ENCODE assay signal across 23 mouse cellular contexts in genomic region chr15:85373125-85373524, GRCm38 (mm10). TPM values are rescaled to one million over a fixed set of nuclear protein-coding genes. Genes with fewer than 3 reads are reported as not detected.
A peak's percentile ranks its signal among the peaks of the same experiment; 100 is the strongest.
DNase-seq lines count a peak whose midpoint lies in the region; ATAC-seq lines count a peak whose summit lies in the region.
"Had no signal": no experiment of that assay in that cellular context is flagged by ENCODE, and none has a peak within 500 bp of the region (broad histone marks: within the 10 kb centered on the region; RNA-seq: fewer than 3 reads in every experiment).

No protein-coding gene starts in this region.

- no peak for DNase-seq in frontal cortex, postnatal 14 days (ENCODE audit: low spot score in 2 of 2)
- DNase-seq in left cerebral cortex, adult 11 months (ENCODE audit: low spot score) = peak; percentile 29
- no peak for DNase-seq in left cerebral cortex, postnatal 4 days
- DNase-seq in frontal cortex, postnatal 36 days (ENCODE audit: low spot score in 2 of 2) = peak; percentile 58 to 69
- peak; percentile 41 to 64 for DNase-seq in right cerebral cortex, postnatal 36 days (ENCODE audit: low spot score in 2 of 2)
- DNase-seq in T-cell, adult 2 months (ENCODE audit: low spot score) = no peak
- DNase-seq: adrenal gland, postnatal 36 days; cerebellum, adult 11 months; cerebellum, adult 9-11 months; gastrocnemius, postnatal 10 days; heart, postnatal 4 days; kidney, adult 9 months; kidney, postnatal 14 days; liver, embryonic 13.5 days; lung, adult 2 months; lung, postnatal 36 days; thymus, adult 2 months; thymus, postnatal 4 days had no signal

- ATAC-seq in frontal cortex, adult (ENCODE audit: low TSS enrichment) = peak; percentile 77
- ATAC-seq: forebrain, embryonic 16.5 days; hindbrain, postnatal 0 days; intestine, embryonic 16.5 days; midbrain, embryonic 13.5 days had no signal

- intact Hi-C loops in left cerebral cortex, postnatal 4 days (cut with DNase I) = no loop called here

RNA-seq across cellular contexts. Expression of gene Atxn10, which starts 37.1 kb away (rescaled TPM):
- total RNA-seq in left cerebral cortex, postnatal 4 days (2021) = 100 to 1,000 TPM; 388 to 389 TPM

Comparison
In these comparisons a context has a peak if more than half of its experiments do, and no peak if none do; other contexts are left out.
1. DNase-seq: peak in left cerebral cortex, adult 11 months (single experiment), frontal cortex, postnatal 36 days (2 of 2) and right cerebral cortex, postnatal 36 days (2 of 2); none in frontal cortex, postnatal 14 days (0 of 2), left cerebral cortex, postnatal 4 days (single experiment) and T-cell, adult 2 months (single experiment).